Mouse (Mus musculus): ENCODE results near the gene Lrrc23.
"Not testable (repeated sequence)": the region's sequence is repeated elsewhere in the genome, so short reads cannot be mapped to it uniquely, and the experiment has no call there.

Gene Lrrc23

DNA sequence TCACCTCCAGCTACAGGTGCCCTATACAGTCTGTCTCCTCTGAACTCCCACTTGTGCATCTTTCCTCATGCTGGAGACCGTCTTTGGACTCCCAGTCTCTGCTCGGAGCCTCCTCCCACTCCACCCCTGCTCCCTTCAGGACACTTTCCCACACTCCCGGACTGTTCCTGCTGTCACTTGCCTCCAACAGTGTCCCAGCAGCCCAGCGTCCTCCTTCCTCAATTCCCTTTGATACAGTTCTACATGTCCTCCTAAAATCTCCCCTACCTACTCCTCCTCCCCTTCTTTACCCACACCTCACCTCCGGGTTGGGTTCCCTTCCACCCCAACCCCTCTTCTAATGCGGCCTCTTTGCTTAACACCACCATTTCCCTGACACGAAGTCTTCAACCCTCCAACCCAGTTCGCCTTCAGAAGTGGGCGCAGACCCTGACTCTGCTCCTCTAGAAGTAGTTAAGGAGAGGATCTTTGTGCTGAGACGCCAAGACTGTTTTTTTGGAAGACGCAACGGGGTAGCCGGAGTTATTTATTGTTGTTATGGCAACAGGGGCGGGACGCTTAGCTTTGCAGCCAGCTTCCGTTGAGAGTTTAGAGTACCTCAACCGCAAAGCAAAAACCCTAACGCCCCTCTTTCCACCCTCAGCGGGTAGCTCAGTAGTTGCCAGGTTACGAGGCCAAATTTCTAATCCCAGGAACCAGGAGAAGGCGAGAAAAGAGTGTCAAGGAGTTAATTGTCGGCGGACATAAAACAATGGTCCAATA, at the start of gene Lrrc23:
TSS of gene Lrrc23 (minus strand) at position 506 of the 762 bp plus-strand sequence.
- DNase-seq (ENCODE audit: low spot score): no peak

GRCm38 (mm10) chr6:124828101-124828592, 48.6 kb upstream of the Lrrc23 start:
- DNase-seq (ENCODE audit: low spot score): no peak

DNA sequence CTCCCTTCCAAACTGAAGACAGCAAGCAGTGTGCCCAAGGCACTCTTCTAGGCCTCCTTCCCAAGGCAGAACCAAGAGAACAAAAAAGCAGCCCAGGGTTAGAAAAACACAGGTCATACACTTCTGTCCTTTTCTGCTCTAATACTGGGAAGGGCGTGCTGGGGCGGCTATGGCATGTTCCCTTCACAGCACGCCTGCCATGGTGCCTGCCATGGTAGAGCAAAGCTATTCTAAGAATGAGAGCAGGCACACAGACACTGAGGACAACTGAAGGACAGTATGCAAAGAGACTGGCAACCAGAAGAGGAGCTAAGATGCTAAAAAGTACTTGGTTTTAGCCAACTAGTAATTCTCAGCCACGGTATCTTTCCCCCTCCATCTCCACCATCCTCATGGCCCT, 42.5 kb upstream of the Lrrc23 start:
- DNase-seq (ENCODE audit: low spot score): no peak

DNA sequence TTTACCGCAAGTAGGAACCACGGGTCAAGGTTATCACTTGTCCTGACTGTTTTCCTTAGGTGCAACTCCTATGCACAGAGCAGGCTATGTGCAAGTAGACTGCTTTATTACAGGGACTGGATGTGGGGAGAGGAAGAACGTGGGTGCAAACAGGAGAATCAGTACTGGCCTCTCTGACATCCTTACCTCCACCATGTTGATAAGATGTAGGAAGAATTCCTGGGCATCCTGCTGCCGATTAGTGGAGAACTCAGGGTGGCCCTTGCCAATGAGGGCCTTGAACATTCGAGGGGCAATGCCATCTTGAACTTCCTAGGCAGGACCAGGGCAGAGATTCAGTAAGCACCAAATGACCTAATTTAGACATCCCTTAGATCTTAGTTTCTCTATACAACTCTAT, 41.4 kb upstream of the Lrrc23 start:
- no peak for DNase-seq (ENCODE audit: low spot score)

GRCm38 (mm10) chr6:124817971-124818370, 38.4 kb upstream of the Lrrc23 start:
- DNase-seq (ENCODE audit: low spot score): no peak

- no peak for DNase-seq (ENCODE audit: low spot score)
Measured at GRCm38 (mm10) chr6:124817563-124817962, 38.0 kb upstream of the Lrrc23 start.

- DNase-seq (ENCODE audit: low spot score): no peak
Measured at GRCm38 (mm10) chr6:124817125-124817524, 37.6 kb upstream of the Lrrc23 start.

- DNase-seq (ENCODE audit: low spot score): no peak
Measured at GRCm38 (mm10) chr6:124816611-124817010, 37.1 kb upstream of the Lrrc23 start.

DNA sequence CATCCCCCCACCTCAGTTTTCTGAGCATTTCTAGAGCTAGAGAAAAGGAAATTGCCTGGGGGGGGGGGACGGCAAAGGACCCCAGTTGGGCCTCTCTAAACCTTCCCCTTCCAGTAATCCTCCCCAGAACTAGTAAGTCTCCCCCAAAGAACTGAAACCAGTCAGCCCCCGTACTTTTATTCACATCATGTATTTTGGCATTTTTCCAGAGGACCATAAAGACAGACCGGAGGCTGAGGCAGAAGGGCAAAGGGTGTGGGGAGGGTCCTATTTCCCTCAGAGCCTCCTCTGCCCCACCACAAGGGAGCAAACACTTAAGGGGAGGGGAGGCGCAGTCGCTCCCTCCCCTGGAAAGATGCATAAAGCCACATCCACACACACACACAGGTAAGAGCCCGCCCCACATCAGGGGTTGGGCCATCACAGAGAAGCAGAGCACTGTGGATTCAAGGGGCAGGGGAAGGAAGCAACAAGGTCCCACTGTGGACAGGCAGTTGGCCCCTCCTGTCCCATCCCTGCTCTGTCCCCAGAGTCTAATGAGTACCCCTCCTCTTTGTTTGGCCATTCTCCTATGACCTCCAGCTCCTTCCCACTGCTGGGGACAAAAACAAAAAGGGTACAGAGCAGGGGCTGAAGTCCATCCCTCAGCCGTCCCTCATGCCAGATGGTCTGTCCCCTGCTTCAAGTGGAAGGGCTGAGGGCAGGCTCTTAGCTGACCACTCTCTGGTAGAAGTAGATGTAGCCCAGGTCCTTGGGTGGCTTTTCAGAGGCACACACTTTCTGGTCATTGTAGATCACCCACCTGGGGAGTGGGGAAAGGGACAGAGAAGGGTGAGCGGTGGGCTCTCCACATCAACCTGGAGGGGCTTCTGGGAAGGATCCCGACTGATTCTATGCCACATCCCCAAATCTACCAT, 35.6 kb upstream of the Lrrc23 start:
- DNase-seq (ENCODE audit: low spot score): no peak

GRCm38 (mm10) chr6:124814448-124814847, 34.9 kb upstream of the Lrrc23 start:
- DNase-seq (ENCODE audit: low spot score): no peak

DNA sequence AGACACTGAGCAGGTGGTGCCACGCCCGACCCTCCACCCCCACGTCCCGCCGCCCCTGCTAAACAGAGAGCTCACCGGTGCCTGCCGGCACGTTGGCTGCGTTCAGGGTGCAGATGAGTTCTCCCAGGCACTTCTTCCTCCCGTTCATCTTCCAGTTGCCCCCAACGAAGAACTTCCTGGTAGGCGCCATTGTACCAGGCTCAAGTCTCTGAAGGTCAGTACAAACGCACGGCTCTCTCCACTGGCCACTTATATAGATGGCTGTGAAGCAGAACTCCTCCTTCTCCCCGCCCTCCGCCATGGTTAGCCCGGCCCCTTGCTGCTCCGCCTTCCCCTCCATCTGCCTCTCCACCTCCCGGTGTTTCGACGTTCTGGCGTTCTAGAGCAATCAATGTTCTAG, 34.4 kb upstream of the Lrrc23 start, which contains the start of gene Tpi1:
TSS of gene Tpi1 (minus strand) at position 364 of the 400 bp plus-strand sequence.
- DNase-seq (ENCODE audit: low spot score): peak; percentile 92

GRCm38 (mm10) chr6:124813496-124813895, 34.0 kb upstream of the Lrrc23 start:
- peak; percentile 74 for DNase-seq (ENCODE audit: low spot score)

DNA sequence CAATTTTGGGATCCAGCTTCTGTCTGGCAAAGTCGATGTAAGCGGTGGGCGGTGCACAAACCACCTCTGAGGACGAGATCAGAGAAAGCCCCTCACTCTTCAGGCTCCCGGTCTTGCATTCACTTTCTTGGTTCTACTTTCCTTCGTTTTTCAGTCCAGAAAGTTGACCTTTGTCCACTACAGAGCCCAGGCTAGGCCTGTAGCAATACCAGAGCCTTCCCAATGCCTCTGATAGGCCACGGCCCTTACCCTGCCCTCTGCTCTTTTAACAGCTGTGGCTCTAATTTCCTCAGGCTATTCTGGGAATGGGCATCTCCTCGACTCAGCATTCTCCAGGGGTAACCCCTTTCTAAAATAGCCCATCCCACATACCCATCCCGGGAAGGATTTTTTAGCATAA, 33.3 kb upstream of the Lrrc23 start:
- DNase-seq (ENCODE audit: low spot score): no peak

GRCm38 (mm10) chr6:124811701-124812560, 32.4 kb upstream of the Lrrc23 start:
- no peak for DNase-seq (ENCODE audit: low spot score)

DNA sequence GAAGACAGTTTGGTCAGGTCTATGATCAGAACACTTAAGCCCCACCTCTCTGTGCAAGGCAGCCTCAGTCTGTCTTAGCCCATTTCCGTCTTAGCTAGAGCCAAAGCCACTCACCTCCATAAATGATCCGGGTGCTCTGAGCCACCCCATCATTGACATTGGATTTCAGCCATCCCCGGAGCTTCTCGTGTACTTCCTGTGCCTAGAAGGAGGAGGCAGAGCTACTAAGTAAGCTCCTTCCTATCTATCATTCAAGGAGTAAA, 31.8 kb upstream of the Lrrc23 start:
- DNase-seq (ENCODE audit: low spot score): no peak

GRCm38 (mm10) chr6:124810566-124811402, 31.3 kb upstream of the Lrrc23 start:
- not testable (repeated sequence) for DNase-seq (ENCODE audit: low spot score)

GRCm38 (mm10) chr6:124809775-124810538, 30.4 kb upstream of the Lrrc23 start:
- DNase-seq (ENCODE audit: low spot score): no peak

GRCm38 (mm10) chr6:124809052-124809774, 29.7 kb upstream of the Lrrc23 start:
- peak; percentile 81 for DNase-seq (ENCODE audit: low spot score)

GRCm38 (mm10) chr6:124808358-124809012, 29.0 kb upstream of the Lrrc23 start, which contains the start of gene Spsb2:
TSS of gene Spsb2 (plus strand) at chr6:124808661.
- DNase-seq (ENCODE audit: low spot score): peak; percentile 56

Data from layer of hippocampus, adult 11-12 months (tissue).